Mouse (Mus musculus) hindbrain, embryonic 11.5 days (tissue): ENCODE measurements around the gene Amz1. TPM values are rescaled to one million over a fixed set of nuclear protein-coding genes. Genes with fewer than 3 reads are reported as not detected.
A peak's percentile ranks its signal among the peaks of the same experiment; 100 is the strongest.

Source experiments
- ATAC-seq: fragments of 200-750 bp; cut with Nextera tagmentation; 2 replicates; pipeline ENCODE4 v1.8.0; 2017; ENCODE audit warnings: mild to moderate bottlenecking, moderate TSS enrichment, moderate library complexity; ENCODE audit not compliant: low FRiP score
- DNase-seq: peaks from one replicate; pipeline ENCODE4 v3.0.0-alpha.2; 2015; ENCODE audit warnings: low spot score
- H3K27ac ChIP-seq: fragments of 300-500 bp; sonication (generic); 2 replicates; pipeline ENCODE4 v1.5.1; 2014; ENCODE audit warnings: mild to moderate bottlenecking, low read depth, low read length
- H3K27me3 ChIP-seq: fragments of 300-500 bp; sonication (generic); 2 replicates; pipeline ENCODE4 v1.6.1; 2014; ENCODE audit warnings: mild to moderate bottlenecking, low read length, moderate library complexity, mixed read lengths; ENCODE audit not compliant: control insufficient read depth, insufficient read depth
- H3K36me3 ChIP-seq: fragments of 300-500 bp; sonication (generic); 2 replicates; pipeline ENCODE4 v1.6.1; 2014; ENCODE audit warnings: mild to moderate bottlenecking, low read length, moderate library complexity, mixed read lengths; ENCODE audit not compliant: control insufficient read depth, insufficient read depth
- H3K4me1 ChIP-seq: fragments of 300-500 bp; sonication (generic); replicated peaks from 2 replicates; pipeline ENCODE4 v1.6.1; 2014; ENCODE audit warnings: low read length, mixed read lengths; ENCODE audit not compliant: control insufficient read depth, insufficient read depth
- H3K4me2 ChIP-seq: fragments of 300-500 bp; sonication (generic); replicated peaks from 2 replicates; pipeline ENCODE4 v1.6.1; 2014; ENCODE audit warnings: mild to moderate bottlenecking, low read depth, low read length
- H3K4me3 ChIP-seq: fragments of 300-500 bp; sonication (generic); 2 replicates; pipeline ENCODE4 v1.5.1; 2014; ENCODE audit warnings: low read depth, low read length
- H3K9ac ChIP-seq: fragments of 300-500 bp; sonication (generic); 2 replicates; pipeline ENCODE4 v1.6.1; 2014; ENCODE audit warnings: low read depth, low read length
- H3K9me3 ChIP-seq: fragments of 300-500 bp; sonication (generic); 2 replicates; pipeline ENCODE4 v1.6.1; 2016; ENCODE audit warnings: low read length; ENCODE audit not compliant: control insufficient read depth
- WGBS: fragments of 180-500 bp; shearing (Covaris S2); extraction: QIAGEN DNeasy Blood & Tissue Kit; methylation state at CpG from one replicate; pipeline ENCODE4 v1.1.7; 2014; 5-methylcytosine and 5-hydroxymethylcytosine counted together
- polyA plus RNA-seq: library from polyadenylated mRNA; unstranded; fragments of >200 nt; fragmentation: Nextera tagmentation; extraction: Ambion mirVana; gene quantifications from 2 replicates; pipeline ENCODE4 v1.2.1, GENCODE M21; 2014

Amz1 gene
- polyA plus RNA-seq, 1 experiment from 2014 or later = 1.5 TPM

DNA sequence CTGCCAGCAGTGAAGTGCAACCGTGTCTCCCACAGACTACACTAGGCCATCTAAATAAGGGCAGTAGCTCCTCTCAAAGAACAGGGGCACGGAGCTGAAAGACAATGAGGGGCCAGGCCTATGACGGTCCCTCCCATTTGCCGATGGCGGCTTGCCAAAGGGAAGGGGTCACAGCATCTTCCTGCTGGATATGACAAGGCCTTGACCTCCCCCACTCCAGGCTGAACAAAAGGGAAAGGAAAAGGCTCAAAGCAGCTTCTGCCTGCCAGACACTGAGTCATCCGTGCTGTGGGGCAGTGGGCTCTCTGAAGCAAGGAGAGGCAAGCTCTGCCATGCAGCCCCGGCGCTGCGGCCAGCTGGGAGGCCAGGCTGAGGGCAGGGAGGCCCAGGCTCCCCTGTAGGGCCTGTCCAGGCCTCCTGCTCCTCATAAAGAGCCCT, 43.8 kb downstream of the Amz1 start:
- 16% methylated on average over 9 of the region's 9 CpGs for WGBS
- peaks cover 19% of the 10 kb centered on the region for H3K4me1 ChIP-seq
- H3K4me2 ChIP-seq = no peak overlapping the region
- no peaks in the 10 kb centered on the region for H3K27me3 ChIP-seq
- peak overlapping the region; percentile 93 for H3K27ac ChIP-seq
- DNase-seq (peak; percentile 68), ATAC-seq (peak; percentile 66)
- H3K4me3 ChIP-seq = no peak overlapping the region
- peak overlapping the region; percentile 64 for H3K9ac ChIP-seq
- H3K9me3 ChIP-seq = no peaks in the 10 kb centered on the region
- H3K36me3 ChIP-seq = peaks cover 2% of the 10 kb centered on the region; the same call in 1 of the 2 replicates

DNA sequence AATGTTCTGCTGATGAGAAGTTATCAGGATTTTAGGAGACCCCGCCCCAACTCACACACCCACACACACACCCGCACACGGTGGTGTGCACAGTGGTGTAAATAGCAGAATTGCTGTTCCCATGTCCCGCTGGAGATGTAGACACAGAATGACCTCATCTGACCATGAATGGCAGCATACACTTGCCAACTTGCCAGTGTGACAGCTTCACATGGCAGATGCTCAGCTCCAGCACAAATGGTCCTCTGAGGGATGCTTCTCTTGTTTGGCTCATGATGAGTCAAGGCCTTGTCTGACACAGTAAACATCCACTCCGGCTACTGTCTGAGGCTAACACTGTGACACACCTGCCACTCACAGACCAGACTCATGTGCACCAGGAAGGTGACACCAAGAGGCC, 44.4 kb downstream of the Amz1 start:
- Histone ChIP-seq H3K9me3 (no peaks in the 10 kb centered on the region), H3K9ac (peak overlapping the region; percentile 64), H3K4me1 (peaks cover 19% of the 10 kb centered on the region), H3K4me3 (no peak overlapping the region), H3K36me3 (peaks cover 2% of the 10 kb centered on the region; the same call in 1 of the 2 replicates), H3K27me3 (no peaks in the 10 kb centered on the region), H3K27ac (peak overlapping the region; percentile 93), H3K4me2 (no peak overlapping the region)
- 83% methylated on average over 5 of the region's 5 CpGs for WGBS
- ATAC-seq (0 out of 2 replicates have a peak, but pooled peaks have one; percentile 38), DNase-seq (peak; percentile 23)

GRCm38 (mm10) chr5:140771612-140772011, 47.7 kb downstream of the Amz1 start:
- H3K27ac ChIP-seq = no peak overlapping the region
- DNase-seq (no peak), ATAC-seq (no peak)
- H3K4me1 ChIP-seq = peaks cover 19% of the 10 kb centered on the region
- 74% methylated on average over 6 of the region's 6 CpGs for WGBS
- H3K9me3 ChIP-seq = no peaks in the 10 kb centered on the region
- no peaks in the 10 kb centered on the region for H3K27me3 ChIP-seq
- no peak overlapping the region for H3K4me3 ChIP-seq
- no peak overlapping the region for H3K9ac ChIP-seq
- no peak overlapping the region for H3K4me2 ChIP-seq
- H3K36me3 ChIP-seq = no peaks in the 10 kb centered on the region

- no peak overlapping the region for H3K4me2 ChIP-seq
- no peak for DNase-seq
- no peak overlapping the region for H3K9ac ChIP-seq
- no peak for ATAC-seq
- no peaks in the 10 kb centered on the region for H3K36me3 ChIP-seq
- H3K4me1 ChIP-seq = peaks cover 19% of the 10 kb centered on the region
- WGBS = 72% methylated on average over 7 of the region's 7 CpGs
- no peak overlapping the region for H3K4me3 ChIP-seq
- H3K27ac ChIP-seq = no peak overlapping the region
- no peaks in the 10 kb centered on the region for H3K9me3 ChIP-seq
- H3K27me3 ChIP-seq = no peaks in the 10 kb centered on the region
Measured at GRCm38 (mm10) chr5:140772158-140772557, 48.2 kb downstream of the Amz1 start.

DNA sequence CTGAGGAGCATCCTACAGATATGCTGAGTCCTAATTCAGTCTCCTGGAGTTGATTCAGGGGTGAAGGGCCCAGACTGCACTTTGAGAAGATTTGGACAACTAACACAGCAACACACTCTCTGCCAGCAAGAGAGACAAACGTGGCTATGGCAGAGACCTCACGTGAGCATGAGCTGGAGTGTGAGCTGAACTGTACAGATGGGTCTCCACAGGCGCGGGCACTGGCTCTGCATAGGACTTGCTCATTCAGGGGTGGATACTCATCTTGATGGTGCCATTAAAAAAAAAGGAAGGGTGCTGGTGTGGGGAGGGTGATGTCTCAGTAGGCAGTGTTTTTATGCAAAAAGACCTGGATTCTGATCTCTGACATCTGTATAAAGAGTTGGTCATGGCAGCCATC, 51.2 kb downstream of the Amz1 start:
- H3K27ac ChIP-seq = no peak overlapping the region
- H3K36me3 ChIP-seq = no peaks in the 10 kb centered on the region
- H3K4me2 ChIP-seq = no peak overlapping the region
- no peaks in the 10 kb centered on the region for H3K27me3 ChIP-seq
- 0 out of 2 replicates have a peak, but pooled peaks cover 2% of the 10 kb centered on the region for H3K4me1 ChIP-seq
- ATAC-seq (no peak), DNase-seq (no peak)
- H3K9ac ChIP-seq = no peak overlapping the region
- no peaks in the 10 kb centered on the region for H3K9me3 ChIP-seq
- no peak overlapping the region for H3K4me3 ChIP-seq
- 91% methylated on average over 4 of the region's 4 CpGs for WGBS

DNA sequence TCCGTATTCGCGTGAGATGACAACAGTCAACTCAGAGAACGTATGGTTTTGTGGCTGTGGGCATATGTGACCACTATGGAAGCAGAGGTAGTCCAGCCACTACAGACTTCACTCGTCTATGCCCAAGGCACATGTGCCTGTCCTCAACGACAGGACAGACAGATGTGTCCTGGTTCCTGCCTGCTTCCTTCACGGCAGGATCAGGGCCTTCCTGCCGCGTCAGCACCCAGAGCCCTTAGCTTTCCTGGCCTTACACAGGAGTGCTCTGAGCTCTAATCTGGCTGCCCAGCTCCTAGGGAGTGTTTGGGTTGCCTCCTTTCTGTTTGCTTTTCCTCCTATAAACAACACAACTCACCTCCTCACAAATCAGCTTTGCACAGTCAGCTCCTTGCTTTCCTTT, 53.0 kb downstream of the Amz1 start:
- no peak for DNase-seq
- Histone ChIP-seq H3K27me3 (no peaks in the 10 kb centered on the region), H3K9me3 (no peaks in the 10 kb centered on the region), H3K9ac (no peak overlapping the region), H3K4me3 (no peak overlapping the region), H3K4me2 (no peak overlapping the region), H3K4me1 (no peaks in the 10 kb centered on the region), H3K27ac (no peak overlapping the region), H3K36me3 (no peaks in the 10 kb centered on the region)
- no peak for ATAC-seq
- WGBS = 85% methylated on average over 9 of the region's 9 CpGs

GRCm38 (mm10) chr5:140781122-140781521, 57.2 kb downstream of the Amz1 start:
- WGBS = 92% methylated on average over 5 of the region's 5 CpGs
- no peak overlapping the region for H3K27ac ChIP-seq

DNA sequence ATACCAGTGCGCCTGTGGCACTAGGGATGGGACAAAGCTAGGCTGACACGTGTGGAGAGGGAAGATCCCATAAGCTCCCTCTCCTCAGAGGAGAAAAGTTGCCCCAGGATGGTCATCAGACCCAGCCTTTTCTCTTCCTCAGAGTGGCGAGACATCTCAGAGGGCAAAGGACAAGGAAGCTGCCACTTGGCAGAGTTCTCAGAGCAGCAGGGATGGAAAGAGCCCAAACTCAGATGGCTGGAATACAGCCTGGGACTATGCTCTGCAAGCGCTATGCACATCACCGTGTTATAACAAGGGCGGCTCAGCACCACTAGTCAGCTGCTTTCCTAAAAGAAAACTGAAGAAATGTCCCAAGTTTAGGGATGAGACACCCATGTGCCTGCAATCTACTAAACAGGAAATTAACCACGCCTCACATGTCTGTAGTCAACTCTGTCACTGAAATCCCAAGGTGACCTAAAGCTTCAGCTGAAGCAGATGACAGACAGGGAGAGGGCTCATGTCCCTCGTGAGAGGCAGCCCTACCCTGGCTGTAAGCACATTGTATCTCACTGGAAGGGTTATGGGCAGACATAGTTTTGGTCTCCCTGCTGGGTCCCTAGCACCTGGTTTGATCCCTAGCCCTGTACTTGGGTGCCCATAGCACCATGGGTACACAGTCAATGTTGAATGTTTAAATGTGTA, 58.1 kb downstream of the Amz1 start:
- ATAC-seq (no peak), DNase-seq (no peak)
- Histone ChIP-seq H3K4me3 (no peak overlapping the region), H3K36me3 (0 out of 2 replicates have a peak, but pooled peaks cover 5% of the 10 kb centered on the region), H3K9me3 (no peaks in the 10 kb centered on the region), H3K9ac (no peak overlapping the region), H3K27ac (no peak overlapping the region), H3K27me3 (no peaks in the 10 kb centered on the region), H3K4me2 (no peak overlapping the region), H3K4me1 (no peaks in the 10 kb centered on the region)
- 89% methylated on average over 8 of the region's 8 CpGs for WGBS

More at GRCm38 (mm10) chr5:140781122-140781521, 57.2 kb downstream of the Amz1 start:
- no peak overlapping the region for H3K9ac ChIP-seq
- no peak overlapping the region for H3K4me3 ChIP-seq
- no peaks in the 10 kb centered on the region for H3K27me3 ChIP-seq
- H3K4me2 ChIP-seq = no peak overlapping the region
- H3K36me3 ChIP-seq = 0 out of 2 replicates have a peak, but pooled peaks cover 5% of the 10 kb centered on the region
- DNase-seq = no peak
- no peaks in the 10 kb centered on the region for H3K9me3 ChIP-seq
- no peaks in the 10 kb centered on the region for H3K4me1 ChIP-seq
- no peak for ATAC-seq

GRCm38 (mm10) chr5:140783577-140783976, 59.6 kb downstream of the Amz1 start:
- DNase-seq = no peak
- 98% methylated on average over 4 of the region's 4 CpGs for WGBS
- H3K4me3 ChIP-seq = no peak overlapping the region
- no peaks in the 10 kb centered on the region for H3K4me1 ChIP-seq
- H3K9me3 ChIP-seq = no peaks in the 10 kb centered on the region
- no peak for ATAC-seq
- H3K27me3 ChIP-seq = no peaks in the 10 kb centered on the region
- no peak overlapping the region for H3K9ac ChIP-seq
- no peak overlapping the region for H3K27ac ChIP-seq
- H3K36me3 ChIP-seq = 0 out of 2 replicates have a peak, but pooled peaks cover 5% of the 10 kb centered on the region
- no peak overlapping the region for H3K4me2 ChIP-seq
